Mouse (Mus musculus): ENCODE results near the gene Tab3.

The Tab3 gene

DNA sequence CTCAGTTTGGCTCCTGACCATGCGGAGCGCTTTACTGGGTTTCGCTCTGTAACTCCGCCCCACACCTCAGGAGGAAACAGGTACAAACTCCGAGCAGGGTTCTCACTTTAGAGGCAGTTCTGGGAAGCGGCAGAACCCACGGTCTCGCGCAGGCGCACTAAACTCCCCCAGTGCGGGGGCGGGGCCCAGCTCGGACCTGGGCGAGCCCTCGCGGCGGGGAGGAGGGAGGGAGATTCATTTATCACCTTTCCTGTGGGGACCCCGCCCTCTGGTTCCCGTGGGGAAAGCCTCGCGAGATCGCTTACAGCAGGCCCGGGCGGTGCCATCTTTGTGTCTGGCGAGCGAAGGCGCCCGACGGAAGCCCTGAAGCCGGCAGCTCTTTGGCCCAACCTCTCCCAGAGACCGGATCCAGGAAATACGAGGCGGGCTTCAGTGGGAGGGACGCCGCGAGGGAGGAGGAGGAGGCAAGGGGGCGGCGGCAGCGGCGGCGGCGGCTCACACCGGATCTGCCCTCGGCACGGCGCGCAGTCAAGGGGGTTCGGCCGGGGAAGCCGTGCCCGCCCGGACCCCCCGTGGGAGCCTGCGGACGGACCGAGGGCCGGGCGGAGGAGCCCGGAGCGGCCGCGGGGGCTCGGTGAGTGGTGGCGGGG lies at the start of gene Tab3:
TSS of gene Tab3 (plus strand) at position 491 of the 650 bp plus-strand sequence.
- DNase-seq (ENCODE audit: low read depth, low spot score), result peak; percentile 97
- Histone ChIP-seq H3K36me3 (ENCODE audit: control insufficient read depth, insufficient read depth, low read length, poor library complexity, severe bottlenecking) (no peaks in the 10 kb centered on the region), H3K27me3 (ENCODE audit: control insufficient read depth, insufficient read depth, low read length, poor library complexity, severe bottlenecking) (no peaks in the 10 kb centered on the region)

DNA sequence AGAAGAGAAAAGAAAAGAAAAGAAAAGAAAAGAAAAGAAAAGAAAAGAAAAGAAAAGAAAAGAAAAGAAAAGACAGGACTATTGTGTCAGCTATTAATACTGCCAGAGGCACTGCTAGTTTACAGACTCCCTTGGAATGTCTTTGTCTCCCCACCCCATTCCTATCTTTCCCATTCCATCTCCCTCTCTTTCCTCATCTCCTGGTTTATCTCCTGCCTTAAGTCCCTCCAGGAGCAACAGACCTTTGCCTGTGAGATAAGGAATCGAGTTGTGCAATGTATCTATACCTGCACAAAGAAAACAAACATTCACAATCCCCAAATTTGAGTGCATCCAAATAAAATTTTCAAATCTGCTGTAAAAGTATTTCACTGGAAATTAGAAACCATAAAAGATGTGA lies 48.3 kb upstream of the Tab3 start:
- no peaks in the 10 kb centered on the region for H3K27me3 ChIP-seq (ENCODE audit: control insufficient read depth, insufficient read depth, low read length, poor library complexity, severe bottlenecking)
- no peak for DNase-seq (ENCODE audit: low read depth, low spot score)
- H3K36me3 ChIP-seq (ENCODE audit: control insufficient read depth, insufficient read depth, low read length, poor library complexity, severe bottlenecking), result no peaks in the 10 kb centered on the region

DNA sequence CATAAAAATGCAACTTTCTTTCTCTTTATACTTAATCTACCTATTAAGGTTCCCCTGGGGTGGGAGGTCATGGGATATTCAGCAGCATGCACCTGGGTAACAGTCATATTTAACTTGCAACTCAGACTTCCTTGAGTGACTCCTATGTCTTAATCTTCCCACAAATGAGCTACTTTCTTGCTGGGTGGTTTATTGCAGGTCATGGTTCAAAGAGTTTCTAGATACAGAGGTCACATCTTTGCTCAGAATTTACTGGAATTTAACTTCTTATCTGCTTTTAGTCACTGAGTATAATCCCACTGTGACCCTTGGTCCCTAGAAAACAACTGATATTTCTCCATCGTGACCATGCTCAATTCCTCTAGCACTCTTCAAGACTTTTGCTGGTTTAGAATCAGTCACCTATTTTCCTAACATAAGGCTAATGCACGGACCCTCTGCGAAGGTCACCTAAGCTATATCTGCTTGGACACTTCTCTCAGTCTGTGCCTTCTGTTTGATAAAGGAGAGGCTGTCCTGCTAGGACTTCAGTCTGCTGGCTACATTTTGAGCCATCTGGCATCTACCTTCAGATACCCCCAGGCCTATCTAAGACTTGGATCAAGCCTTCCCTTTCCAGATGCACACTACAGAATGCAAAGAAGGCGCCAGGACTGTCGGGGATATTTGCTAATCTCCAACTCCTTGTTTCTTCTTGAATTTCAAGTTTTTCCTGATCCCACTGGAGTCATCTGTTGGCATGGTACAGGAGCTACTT lies 47.4 kb upstream of the Tab3 start:
- Histone ChIP-seq H3K36me3 (ENCODE audit: control insufficient read depth, insufficient read depth, low read length, poor library complexity, severe bottlenecking) (no peaks in the 10 kb centered on the region), H3K27me3 (ENCODE audit: control insufficient read depth, insufficient read depth, low read length, poor library complexity, severe bottlenecking) (no peaks in the 10 kb centered on the region)
- DNase-seq (ENCODE audit: low read depth, low spot score), result no peak

DNA sequence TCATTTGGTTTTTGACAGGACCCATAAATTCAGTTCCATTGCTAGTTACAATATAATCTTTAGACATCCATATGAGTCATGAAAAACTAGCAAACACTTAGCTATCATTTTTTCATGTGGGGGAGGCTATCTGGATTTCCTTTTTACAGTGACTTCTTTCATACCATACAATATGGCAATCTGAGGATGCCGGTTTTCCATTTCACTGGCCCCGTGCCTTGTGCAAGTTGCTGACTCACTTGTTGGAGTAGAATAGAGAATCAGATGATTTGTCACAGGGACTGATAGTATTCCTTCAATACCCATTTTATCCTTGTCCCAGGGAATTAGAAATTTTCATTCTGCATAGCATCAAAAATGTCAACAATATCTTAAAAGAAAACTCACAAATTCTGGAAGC lies 14.9 kb upstream of the Tab3 start:
- H3K36me3 ChIP-seq (ENCODE audit: control insufficient read depth, insufficient read depth, low read length, poor library complexity, severe bottlenecking), result no peaks in the 10 kb centered on the region
- DNase-seq (ENCODE audit: low read depth, low spot score), result no peak

DNA sequence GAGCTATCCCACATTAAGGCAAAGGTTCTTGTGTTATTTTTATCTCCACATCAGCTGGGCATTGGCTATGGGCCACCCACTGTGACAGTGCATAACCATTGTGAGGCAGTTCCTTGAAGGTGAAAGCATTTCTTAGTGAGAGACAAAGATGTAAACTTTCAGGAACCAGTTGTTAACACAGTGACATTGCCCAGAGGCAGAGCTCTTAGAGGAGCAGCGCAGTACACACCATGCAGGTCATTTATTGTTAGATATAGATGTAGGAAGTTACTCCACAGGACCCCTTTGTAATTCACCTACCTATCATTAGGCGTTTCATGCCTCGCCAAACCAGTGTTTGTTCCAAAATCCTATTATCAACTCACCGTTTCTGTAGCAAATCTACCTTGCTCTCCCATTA lies 7.6 kb upstream of the Tab3 start:
- Histone ChIP-seq H3K36me3 (ENCODE audit: control insufficient read depth, insufficient read depth, low read length, poor library complexity, severe bottlenecking) (no peaks in the 10 kb centered on the region), H3K27me3 (ENCODE audit: control insufficient read depth, insufficient read depth, low read length, poor library complexity, severe bottlenecking) (no peaks in the 10 kb centered on the region)
- DNase-seq (ENCODE audit: low read depth, low spot score), result no peak

More for the DNA sequence above, 14.9 kb upstream of the Tab3 start:
- H3K27me3 ChIP-seq (ENCODE audit: control insufficient read depth, insufficient read depth, low read length, poor library complexity, severe bottlenecking), result no peaks in the 10 kb centered on the region

DNA sequence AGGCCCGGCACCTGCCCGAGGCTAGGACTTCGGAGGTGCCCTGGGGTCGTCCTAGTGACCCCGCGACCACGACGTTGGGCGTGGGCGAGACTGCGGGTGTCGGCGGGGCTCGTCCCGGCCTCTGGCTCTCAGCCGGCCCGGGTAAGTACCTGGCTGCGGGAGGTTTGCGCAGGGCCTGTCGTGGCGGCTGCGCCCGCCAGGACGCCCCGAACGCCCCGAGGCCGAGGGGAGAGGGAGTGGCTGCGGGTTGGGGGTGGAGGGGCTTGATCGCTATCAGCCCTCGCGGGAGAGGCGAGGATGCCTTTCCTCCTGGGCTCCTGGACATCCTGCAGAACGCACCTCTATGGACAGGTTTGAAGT lies 340 bp downstream of the Tab3 start:
- DNase-seq (ENCODE audit: low read depth, low spot score), result peak; percentile 27

DNA sequence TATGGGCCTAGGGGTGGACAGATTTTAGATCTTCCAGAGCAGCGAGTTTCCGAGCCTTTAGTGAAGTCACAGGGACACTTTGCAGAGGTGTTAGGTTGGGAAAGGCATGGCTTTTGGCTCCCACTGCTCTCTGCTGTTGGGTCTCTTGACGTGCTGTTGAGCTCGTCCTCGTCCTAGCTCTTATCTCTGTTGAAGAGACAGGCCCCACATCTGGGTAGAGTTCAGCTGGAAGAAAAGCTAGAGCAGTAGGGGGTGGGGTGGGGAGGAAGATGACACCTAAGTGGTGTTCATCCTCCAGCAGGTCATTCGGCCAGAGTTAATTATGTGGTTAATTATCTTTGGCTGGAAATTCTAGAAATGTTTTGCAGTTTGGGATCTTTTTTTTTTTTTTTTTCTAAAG lies 2.5 kb downstream of the Tab3 start:
- DNase-seq (ENCODE audit: low read depth, low spot score), result no peak
- no peaks in the 10 kb centered on the region for H3K36me3 ChIP-seq (ENCODE audit: control insufficient read depth, insufficient read depth, low read length, poor library complexity, severe bottlenecking)
- no peaks in the 10 kb centered on the region for H3K27me3 ChIP-seq (ENCODE audit: control insufficient read depth, insufficient read depth, low read length, poor library complexity, severe bottlenecking)

More for the DNA sequence above, 340 bp downstream of the Tab3 start:
- Histone ChIP-seq H3K27me3 (ENCODE audit: control insufficient read depth, insufficient read depth, low read length, poor library complexity, severe bottlenecking) (no peaks in the 10 kb centered on the region), H3K36me3 (ENCODE audit: control insufficient read depth, insufficient read depth, low read length, poor library complexity, severe bottlenecking) (no peaks in the 10 kb centered on the region)

DNA sequence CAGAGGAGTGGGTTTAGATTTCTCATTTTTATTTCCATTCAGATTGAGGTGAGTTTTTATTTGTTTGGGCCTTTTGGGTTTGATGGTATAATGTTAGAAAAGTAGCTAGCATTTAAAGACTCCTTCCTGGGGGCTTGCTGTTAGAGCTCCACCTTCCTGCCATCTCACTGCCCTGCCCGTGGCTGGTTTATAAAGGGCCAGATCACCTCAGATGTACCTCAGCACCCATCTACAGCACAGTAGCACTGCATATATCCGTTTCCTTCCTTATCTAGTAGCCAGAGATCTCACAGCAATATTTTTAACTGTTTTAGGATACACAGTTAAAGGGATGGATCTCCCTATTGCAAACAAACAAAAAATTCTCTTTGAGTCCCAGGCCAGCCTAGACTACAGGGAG lies 6.9 kb downstream of the Tab3 start:
- H3K27me3 ChIP-seq (ENCODE audit: control insufficient read depth, insufficient read depth, low read length, poor library complexity, severe bottlenecking), result no peaks in the 10 kb centered on the region
- no peak for DNase-seq (ENCODE audit: low read depth, low spot score)
- no peaks in the 10 kb centered on the region for H3K36me3 ChIP-seq (ENCODE audit: control insufficient read depth, insufficient read depth, low read length, poor library complexity, severe bottlenecking)

DNA sequence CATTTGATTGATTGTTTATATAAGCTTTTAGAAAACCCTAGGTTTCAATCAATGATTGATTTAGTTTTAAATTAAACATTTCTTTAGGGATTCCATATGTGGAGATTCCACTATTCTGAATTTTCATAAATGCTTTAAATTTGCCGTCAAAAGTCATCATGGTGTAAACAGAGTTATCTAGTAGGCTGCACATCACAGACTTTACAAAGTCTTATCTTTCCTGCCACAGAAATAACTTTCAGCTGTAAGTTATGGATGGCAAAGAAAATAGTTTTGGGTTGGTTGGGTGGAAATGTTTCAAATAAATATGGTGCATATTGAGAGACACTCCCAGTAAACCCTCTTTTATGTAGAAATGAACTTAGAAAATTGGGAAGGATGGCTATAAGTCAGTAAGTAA lies 8.7 kb downstream of the Tab3 start:
- Histone ChIP-seq H3K36me3 (ENCODE audit: control insufficient read depth, insufficient read depth, low read length, poor library complexity, severe bottlenecking) (no peaks in the 10 kb centered on the region), H3K27me3 (ENCODE audit: control insufficient read depth, insufficient read depth, low read length, poor library complexity, severe bottlenecking) (no peaks in the 10 kb centered on the region)
- DNase-seq (ENCODE audit: low read depth, low spot score), result no peak

DNA sequence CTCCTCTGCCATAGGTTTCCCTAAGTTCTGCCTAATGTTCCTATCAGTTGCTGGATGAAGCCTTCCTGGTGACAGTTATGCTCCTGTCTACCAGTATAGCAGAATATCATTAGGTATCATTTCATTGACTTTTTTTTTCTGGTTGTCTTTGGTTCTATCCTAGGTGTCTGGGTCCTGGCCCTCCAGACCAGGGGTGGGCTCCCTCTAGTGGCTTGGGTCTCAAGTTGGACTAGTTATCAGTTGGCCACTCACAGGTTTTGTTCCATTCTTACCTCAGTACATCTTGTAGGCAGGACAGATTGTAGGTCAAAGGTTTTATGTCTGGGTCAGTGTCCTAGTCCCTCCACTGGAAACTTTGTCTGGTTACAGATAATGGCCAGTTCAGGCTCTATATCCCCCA lies 11.8 kb downstream of the Tab3 start:
- Histone ChIP-seq H3K36me3 (ENCODE audit: control insufficient read depth, insufficient read depth, low read length, poor library complexity, severe bottlenecking) (no peaks in the 10 kb centered on the region), H3K27me3 (ENCODE audit: control insufficient read depth, insufficient read depth, low read length, poor library complexity, severe bottlenecking) (no peaks in the 10 kb centered on the region)
- DNase-seq (ENCODE audit: low read depth, low spot score), result peak; percentile 20

DNA sequence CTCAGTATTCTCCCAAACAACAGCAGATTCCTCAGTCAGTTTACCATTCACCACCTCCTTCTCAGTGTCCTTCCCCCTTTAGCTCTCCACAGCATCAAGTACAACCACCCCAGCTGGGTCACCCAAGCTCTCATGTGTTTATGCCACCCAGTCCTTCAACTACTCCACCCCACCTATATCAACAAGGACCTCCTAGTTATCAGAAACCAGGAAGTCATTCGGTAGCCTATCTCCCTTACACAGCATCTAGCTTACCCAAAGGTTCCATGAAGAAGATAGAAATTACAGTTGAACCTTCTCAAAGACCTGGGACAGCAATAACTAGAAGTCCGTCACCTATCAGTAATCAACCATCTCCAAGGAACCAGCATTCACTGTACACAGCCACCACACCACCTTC lies 40.9 kb downstream of the Tab3 start:
- DNase-seq (ENCODE audit: low read depth, low spot score), result no peak
- Histone ChIP-seq H3K27me3 (ENCODE audit: control insufficient read depth, insufficient read depth, low read length, poor library complexity, severe bottlenecking) (no peaks in the 10 kb centered on the region), H3K36me3 (ENCODE audit: control insufficient read depth, insufficient read depth, low read length, poor library complexity, severe bottlenecking) (no peaks in the 10 kb centered on the region)

DNA sequence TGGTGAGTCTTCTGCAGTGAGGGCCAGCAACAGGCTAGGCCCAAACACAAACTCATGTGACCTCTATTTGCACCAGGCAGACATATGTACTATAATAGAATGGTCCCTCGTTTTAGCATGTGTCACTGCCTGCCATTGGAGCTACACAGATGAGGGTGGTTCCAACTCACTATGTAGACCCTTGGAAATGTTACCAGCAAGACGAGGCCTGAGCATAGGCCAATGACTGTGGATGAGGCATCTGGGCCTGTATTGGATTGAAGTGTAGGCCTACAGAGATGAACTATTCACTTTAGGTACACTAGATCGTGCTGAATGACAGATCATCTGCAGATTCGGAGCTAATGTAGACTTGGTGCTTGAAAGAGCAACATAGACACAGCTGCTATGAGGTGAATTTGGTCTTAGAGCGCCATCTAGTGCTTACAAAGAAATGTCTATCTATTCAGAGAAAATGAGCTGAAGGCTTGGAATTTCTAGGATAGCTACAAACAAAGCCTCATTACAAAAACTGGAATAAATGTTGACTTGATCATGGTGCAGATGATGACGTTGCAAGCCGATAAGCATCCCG lies 72.5 kb downstream of the Tab3 start:
- Histone ChIP-seq H3K27me3 (ENCODE audit: control insufficient read depth, insufficient read depth, low read length, poor library complexity, severe bottlenecking) (no peaks in the 10 kb centered on the region), H3K36me3 (ENCODE audit: control insufficient read depth, insufficient read depth, low read length, poor library complexity, severe bottlenecking) (no peaks in the 10 kb centered on the region)
- peak; percentile 64 for DNase-seq (ENCODE audit: low read depth, low spot score)

DNA sequence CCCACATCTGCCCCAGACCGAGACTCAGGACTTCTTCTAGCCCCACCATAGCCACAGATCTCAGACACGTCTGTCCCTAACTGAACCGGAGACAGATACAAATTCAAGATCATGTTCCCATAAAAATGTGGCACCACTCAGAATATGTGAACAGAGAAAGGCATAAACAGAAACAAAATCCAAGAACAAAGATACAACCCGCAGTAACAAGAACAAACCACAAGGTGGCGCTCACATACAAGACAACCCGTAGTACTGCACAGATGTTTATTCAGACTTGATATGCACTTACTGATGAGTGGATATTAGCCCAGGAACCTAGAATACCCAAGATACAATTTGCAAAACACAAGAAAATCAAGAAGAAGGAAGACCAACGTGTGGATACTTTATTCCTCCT lies 103.0 kb downstream of the Tab3 start:
- no peaks in the 10 kb centered on the region for H3K36me3 ChIP-seq (ENCODE audit: control insufficient read depth, insufficient read depth, low read length, poor library complexity, severe bottlenecking)
- no peaks in the 10 kb centered on the region for H3K27me3 ChIP-seq (ENCODE audit: control insufficient read depth, insufficient read depth, low read length, poor library complexity, severe bottlenecking)
- peak; percentile 65 for DNase-seq (ENCODE audit: low read depth, low spot score)

DNA sequence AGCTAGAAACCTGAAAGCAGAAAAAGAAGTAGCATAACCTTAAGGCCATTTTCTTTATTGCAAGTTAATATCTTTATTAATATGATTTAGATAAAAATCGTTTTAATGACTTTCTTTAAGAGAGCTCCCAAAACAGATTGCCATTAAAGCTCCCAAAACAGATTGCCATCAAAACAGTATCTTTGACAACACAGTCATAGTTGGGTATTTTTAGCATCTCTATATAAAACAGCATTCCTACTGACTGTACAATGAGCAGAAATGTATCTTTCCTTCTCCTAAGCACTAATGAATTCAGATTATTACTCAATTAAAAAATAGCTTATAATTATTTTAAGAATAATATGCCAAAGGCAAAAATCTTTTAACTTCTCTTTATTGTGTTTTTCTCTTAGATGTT lies 108.3 kb downstream of the Tab3 start:
- Histone ChIP-seq H3K27me3 (ENCODE audit: control insufficient read depth, insufficient read depth, low read length, poor library complexity, severe bottlenecking) (no peaks in the 10 kb centered on the region), H3K36me3 (ENCODE audit: control insufficient read depth, insufficient read depth, low read length, poor library complexity, severe bottlenecking) (no peaks in the 10 kb centered on the region)
- DNase-seq (ENCODE audit: low read depth, low spot score), result no peak

DNA sequence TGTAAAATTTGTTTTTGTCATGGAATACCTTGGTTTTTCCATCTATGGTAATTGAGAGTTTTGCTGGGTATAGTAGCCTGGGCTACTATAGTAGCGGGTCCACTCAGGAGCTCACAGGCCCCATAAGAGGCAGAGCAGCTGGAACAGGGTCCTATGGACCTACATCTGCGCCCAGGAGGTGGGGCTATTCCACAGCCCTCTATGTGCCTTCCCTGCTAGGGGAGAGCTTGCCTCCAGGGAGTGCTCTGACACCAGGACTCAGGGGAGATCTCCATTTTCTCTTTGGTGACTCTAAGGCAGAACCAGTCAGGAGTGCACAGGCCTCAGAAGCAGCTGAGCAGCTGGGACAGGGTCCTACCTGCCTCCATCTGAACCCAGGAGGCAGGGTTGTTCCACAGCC lies 109.9 kb downstream of the Tab3 start:
- no peaks in the 10 kb centered on the region for H3K36me3 ChIP-seq (ENCODE audit: control insufficient read depth, insufficient read depth, low read length, poor library complexity, severe bottlenecking)
- DNase-seq (ENCODE audit: low read depth, low spot score), result peak; percentile 4
- no peaks in the 10 kb centered on the region for H3K27me3 ChIP-seq (ENCODE audit: control insufficient read depth, insufficient read depth, low read length, poor library complexity, severe bottlenecking)

Measured in splenic B cell, adult 2 months (primary cell).